Mouse (Mus musculus): Measurements from ENCODE around the gene Oog4.
"Not testable (repeated sequence)": the region's sequence is repeated elsewhere in the genome, so short reads cannot be mapped to it uniquely, and the experiment has no call there.

Gene Oog4

DNA sequence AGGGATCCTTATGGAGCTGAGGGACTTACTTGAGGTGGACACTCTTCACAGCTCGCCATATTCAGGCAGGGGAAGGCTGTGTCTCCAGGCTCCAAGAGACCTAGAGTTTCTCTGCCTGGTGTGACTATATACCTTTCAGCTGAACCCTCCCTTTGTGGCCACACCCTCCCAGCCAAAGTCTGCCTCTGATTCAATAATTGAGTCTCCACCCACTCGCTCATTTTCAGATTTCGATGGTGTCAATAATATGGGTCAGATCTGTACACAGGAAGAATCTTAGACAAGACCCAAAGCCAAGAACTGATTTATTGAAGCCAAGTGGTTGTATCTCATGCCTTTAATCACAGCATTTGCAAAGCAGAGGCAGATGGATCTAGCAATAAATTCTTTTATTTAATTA lies at the start of gene Oog4:
TSS of gene Oog4 (minus strand) at position 101 of the 400 bp plus-strand sequence.
- DNase-seq (ENCODE audit: low spot score in 2 of 2) = no peak

DNA sequence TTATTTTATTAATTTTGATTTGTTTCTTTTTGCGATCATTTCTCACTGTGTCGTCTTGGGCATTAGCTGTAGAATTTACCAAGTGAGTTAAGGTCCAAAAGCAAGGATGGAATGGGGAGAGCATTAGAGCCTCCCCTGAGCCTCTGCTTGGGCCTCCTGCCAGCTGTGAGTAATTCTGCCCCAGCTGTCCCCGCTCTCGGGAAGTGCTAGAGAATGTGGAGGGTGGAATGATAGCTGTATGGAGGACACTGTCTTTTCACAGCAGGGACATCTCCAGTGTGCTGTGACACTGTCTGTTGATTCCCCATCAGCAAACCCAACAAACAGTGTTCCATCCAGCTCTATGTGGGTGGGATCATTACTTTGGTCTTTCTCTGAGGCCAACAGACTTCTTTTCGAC lies 23.4 kb downstream of the Oog4 start:
- DNase-seq (ENCODE audit: low spot score in 2 of 2) = not testable (repeated sequence)

DNA sequence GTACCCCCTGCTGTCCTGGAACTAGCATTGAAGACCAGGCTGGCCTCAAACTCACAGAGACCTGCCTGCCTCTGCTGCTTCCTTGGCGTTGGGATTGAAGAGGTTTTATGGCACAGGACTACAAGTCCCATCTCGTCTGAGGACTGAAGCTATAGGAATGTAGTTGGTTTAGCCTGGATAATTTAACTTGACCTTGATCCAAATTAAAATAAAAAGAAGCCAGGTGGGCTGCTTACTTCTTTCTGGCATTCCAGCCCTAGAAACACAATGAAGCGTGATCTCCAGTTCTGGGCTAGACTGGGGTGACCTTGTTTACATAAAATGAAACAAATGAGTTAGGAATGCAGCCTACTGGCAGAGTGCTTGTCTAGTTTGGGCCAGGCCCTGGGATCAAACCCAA lies 36.0 kb downstream of the Oog4 start:
- DNase-seq (ENCODE audit: low spot score in 2 of 2) = no peak

- DNase-seq (ENCODE audit: low spot score in 2 of 2) = no peak
These were observed 36.5 kb downstream of the Oog4 start for GRCm38 (mm10) chr4:143413621-143414020.

DNA sequence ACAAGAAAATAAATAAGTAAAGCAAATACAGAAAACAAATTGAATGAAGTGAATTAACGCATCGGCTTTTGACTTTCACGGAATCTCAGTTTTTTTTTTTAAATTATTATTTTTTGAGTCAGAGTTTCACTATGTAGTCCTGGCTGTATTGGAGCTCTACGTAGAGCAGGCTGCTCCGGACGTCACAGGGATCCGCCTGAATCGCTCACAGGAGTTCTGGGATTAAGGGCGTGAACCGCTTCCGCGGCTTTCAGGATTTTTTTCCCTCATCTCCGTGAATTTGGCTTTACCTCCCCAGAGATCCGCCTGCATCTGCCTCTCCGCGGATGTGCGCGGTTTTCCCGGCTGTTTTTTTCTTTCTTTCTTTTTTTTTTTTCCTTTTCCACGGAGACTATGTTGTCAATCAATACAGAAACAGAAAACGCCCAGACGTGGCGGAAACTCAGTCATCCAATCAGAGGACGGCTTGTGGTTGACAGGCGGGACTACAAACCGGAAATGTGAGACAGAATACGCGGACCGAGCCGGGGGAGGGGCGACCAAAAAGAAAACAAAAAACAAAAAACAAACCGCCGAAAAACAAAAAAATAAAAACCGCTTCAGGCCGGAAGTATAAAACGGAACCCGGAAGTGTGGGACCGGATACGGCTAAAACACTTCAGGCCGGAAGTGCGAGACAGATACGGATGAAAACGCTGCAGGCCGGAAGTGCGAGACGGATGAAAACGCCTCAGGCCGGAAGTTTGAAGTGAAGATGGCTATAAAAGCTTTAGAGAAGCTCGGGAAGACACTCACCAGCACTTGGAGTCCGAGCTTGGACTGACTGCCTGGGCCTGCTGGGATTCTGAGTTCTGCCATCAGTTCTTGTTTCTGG lies 37.7 kb downstream of the Oog4 start, which contains the start of gene Pramef8:
TSS of gene Pramef8 (plus strand) at position 208 of the 874 bp plus-strand sequence.
- DNase-seq (ENCODE audit: low spot score in 2 of 2) = peak; percentile 77 to 87

DNA sequence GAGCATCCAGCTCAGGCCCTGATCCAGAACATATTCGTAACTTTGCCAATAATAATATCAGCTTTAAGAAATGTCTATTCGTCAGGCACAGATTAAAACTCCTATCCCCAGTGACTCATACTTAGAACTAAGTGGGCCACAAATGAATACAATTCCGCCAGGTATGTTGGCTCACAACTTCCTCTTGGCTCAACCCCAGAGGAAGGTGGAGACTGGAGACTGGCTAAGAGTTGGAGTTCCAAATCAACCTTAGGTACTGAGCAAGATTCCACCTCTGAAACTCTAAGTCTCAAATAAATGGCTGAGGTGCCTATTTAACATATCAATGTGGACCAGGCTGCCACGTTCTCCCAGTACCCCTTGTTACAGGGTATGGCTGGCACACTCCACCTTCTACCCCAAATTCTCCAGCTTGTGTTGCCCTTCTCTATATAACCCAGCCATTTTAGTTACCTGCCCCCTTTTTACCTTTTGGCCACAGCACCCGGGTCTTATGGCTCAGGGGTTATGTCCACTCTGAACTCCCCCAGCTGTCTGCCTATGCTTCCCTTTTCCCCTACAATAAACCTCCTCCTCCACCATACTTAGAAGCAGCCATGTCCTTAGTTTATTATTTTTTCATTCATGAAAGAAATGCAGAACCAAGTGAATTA lies 38.4 kb downstream of the Oog4 start:
- no peak for DNase-seq (ENCODE audit: low spot score in 2 of 2)

DNA sequence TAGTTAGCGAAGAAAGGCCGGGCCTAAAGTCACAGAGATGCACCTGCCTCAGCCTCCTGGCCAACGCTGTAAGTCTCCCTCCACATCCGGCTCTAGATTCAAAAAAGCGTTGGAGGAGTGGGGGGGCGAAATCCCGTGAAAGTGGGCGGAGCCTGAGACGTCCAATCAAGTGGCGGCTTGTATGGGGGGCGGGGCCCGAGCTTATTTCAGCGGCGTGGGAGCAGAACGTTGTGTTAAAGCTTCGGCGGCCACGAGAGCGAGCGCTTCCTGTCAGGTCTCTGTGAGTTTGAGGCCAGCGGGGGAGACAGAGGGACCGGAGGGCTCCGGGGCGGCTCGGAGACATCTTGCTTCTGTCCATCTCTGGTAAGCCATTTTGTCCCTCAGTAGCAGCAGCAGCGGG lies 55.9 kb downstream of the Oog4 start, which contains the start of gene Pramel1:
TSS of gene Pramel1 (plus strand) at position 248 of the 400 bp plus-strand sequence.
- no peak for DNase-seq (ENCODE audit: low spot score in 2 of 2)

DNA sequence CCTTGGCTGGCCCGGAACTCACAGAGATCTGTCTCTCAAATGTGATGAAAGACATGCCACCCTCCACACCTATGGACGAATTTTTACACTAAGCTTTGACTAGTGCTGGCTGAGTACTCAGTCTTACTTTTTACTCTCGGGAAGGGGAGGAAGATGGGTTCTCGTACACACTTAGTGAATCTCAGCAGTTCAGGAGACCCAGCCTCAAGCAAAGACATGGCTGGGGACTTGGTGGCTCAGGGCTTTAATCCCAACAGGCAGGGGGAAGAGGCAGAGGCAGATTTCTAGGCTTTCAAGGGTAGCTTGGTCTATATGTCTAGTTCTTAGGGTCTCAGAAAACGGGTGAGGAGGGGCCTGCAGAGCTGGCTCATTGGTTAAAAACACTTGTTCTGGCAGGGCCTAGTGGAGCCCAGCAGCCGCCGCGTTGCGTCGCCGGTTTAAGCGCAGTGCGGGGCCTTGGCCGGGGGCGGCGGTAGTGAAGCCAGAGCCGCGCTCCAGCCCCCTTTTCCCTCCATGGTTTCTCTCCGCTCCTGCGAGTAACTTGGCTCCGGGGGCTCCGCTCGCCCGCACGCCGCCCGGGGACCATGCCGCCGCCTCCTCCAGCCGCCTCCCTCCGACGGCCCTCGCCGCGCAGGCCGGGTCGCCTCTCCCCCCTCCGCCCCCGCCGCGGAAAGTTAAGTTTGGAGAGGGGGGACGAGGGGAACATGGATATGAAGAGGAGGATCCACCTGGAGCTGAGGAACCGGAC lies 61.0 kb downstream of the Oog4 start:
- DNase-seq (ENCODE audit: low spot score in 2 of 2) = peak; percentile 42 to 59

Measured in cerebellum, postnatal 4 days (tissue).